Mouse (Mus musculus) hindbrain, embryonic 11.5 days (tissue): ENCODE measurements around the gene Zscan5b. TPM values are rescaled to one million over a fixed set of nuclear protein-coding genes. Genes with fewer than 3 reads are reported as not detected.
A peak's percentile ranks its signal among the peaks of the same experiment; 100 is the strongest.
"Not testable (repeated sequence)": the region's sequence is repeated elsewhere in the genome, so short reads cannot be mapped to it uniquely, and the experiment has no call there.

Experiments
- ATAC-seq: fragments of 200-750 bp; cut with Nextera tagmentation; 2 replicates; pipeline ENCODE4 v1.8.0; 2017; ENCODE audit warnings: mild to moderate bottlenecking, moderate TSS enrichment, moderate library complexity; ENCODE audit not compliant: low FRiP score
- DNase-seq: peaks from one replicate; pipeline ENCODE4 v3.0.0-alpha.2; 2015; ENCODE audit warnings: low spot score
- H3K27ac ChIP-seq: fragments of 300-500 bp; sonication (generic); 2 replicates; pipeline ENCODE4 v1.5.1; 2014; ENCODE audit warnings: mild to moderate bottlenecking, low read depth, low read length
- H3K27me3 ChIP-seq: fragments of 300-500 bp; sonication (generic); 2 replicates; pipeline ENCODE4 v1.6.1; 2014; ENCODE audit warnings: mild to moderate bottlenecking, low read length, moderate library complexity, mixed read lengths; ENCODE audit not compliant: control insufficient read depth, insufficient read depth
- H3K36me3 ChIP-seq: fragments of 300-500 bp; sonication (generic); 2 replicates; pipeline ENCODE4 v1.6.1; 2014; ENCODE audit warnings: mild to moderate bottlenecking, low read length, moderate library complexity, mixed read lengths; ENCODE audit not compliant: control insufficient read depth, insufficient read depth
- H3K4me1 ChIP-seq: fragments of 300-500 bp; sonication (generic); replicated peaks from 2 replicates; pipeline ENCODE4 v1.6.1; 2014; ENCODE audit warnings: low read length, mixed read lengths; ENCODE audit not compliant: control insufficient read depth, insufficient read depth
- H3K4me2 ChIP-seq: fragments of 300-500 bp; sonication (generic); replicated peaks from 2 replicates; pipeline ENCODE4 v1.6.1; 2014; ENCODE audit warnings: mild to moderate bottlenecking, low read depth, low read length
- H3K4me3 ChIP-seq: fragments of 300-500 bp; sonication (generic); 2 replicates; pipeline ENCODE4 v1.5.1; 2014; ENCODE audit warnings: low read depth, low read length
- H3K9ac ChIP-seq: fragments of 300-500 bp; sonication (generic); 2 replicates; pipeline ENCODE4 v1.6.1; 2014; ENCODE audit warnings: low read depth, low read length
- H3K9me3 ChIP-seq: fragments of 300-500 bp; sonication (generic); 2 replicates; pipeline ENCODE4 v1.6.1; 2016; ENCODE audit warnings: low read length; ENCODE audit not compliant: control insufficient read depth
- WGBS: fragments of 180-500 bp; shearing (Covaris S2); extraction: QIAGEN DNeasy Blood & Tissue Kit; methylation state at CpG from one replicate; pipeline ENCODE4 v1.1.7; 2014; 5-methylcytosine and 5-hydroxymethylcytosine counted together
- polyA plus RNA-seq: library from polyadenylated mRNA; unstranded; fragments of >200 nt; fragmentation: Nextera tagmentation; extraction: Ambion mirVana; gene quantifications from 2 replicates; pipeline ENCODE4 v1.2.1, GENCODE M21; 2014

Zscan5b gene
- not detected in 2 replicates for polyA plus RNA-seq

DNA sequence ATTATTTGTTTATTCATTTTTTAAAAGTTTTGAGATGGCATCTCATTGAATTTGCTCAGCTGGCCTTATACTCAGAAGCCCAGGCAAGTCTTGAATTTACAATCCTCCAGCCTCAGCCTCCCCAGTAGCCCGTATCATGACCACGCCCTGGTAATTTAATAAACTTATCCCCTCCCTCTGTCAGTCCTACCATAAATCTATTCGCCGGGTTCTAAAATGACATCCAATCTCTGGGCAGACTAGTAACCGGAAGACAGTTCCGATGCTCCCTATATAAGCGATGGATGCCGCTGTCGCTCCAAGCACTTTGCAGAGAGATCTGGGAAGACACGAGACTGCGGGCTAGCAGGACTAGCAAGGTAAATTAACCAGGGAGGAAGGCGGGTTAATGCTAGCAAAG is at the start of gene Zscan5b:
TSS of gene Zscan5b (plus strand) at position 301 of the 400 bp plus-strand sequence.
- ATAC-seq (no peak), DNase-seq (no peak)
- H3K4me3 ChIP-seq, result no peak within 1 kb of the TSS
- H3K27me3 ChIP-seq, result no peaks in the 10 kb centered on the region
- no peaks in the 10 kb centered on the region for H3K9me3 ChIP-seq
- WGBS, result 93% methylated on average over 12 of the region's 12 CpGs
- no peak within 1 kb of the TSS for H3K4me2 ChIP-seq
- H3K36me3 ChIP-seq, result no peaks in the 10 kb centered on the region
- no peak within 1 kb of the TSS for H3K27ac ChIP-seq
- no peaks in the 10 kb centered on the region for H3K4me1 ChIP-seq
- no peak within 1 kb of the TSS for H3K9ac ChIP-seq

DNA sequence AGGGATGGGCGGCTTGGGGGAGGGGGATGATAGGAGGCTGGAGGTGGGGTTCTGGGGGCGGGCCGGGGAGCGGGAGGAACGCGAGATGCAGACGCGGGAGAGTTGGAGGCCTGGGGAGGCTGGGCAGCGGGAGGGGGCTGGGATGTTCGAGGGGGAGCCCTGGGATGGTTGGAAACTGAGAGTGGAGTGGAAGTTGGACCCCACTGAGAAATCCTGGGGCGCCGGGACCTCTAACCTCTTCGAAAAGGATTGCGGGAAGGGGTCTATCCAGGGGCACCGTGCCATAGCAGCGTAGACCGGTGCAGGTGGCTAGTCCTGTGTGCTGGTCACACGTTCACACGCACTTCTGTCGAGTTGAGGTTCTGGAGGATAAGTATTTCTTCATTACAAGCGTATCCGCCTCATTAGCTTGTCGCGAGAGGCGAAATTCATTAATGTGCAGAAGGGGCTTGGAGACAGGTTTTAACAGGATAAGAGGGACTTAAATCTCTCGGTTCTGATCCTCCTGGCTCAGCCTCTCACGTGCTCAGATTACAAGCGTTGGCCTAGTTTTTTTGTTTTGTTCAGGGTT is 49.3 kb upstream of the Zscan5b start:
- Histone ChIP-seq H3K9ac (peak overlapping the region; percentile 68), H3K4me1 (peaks cover 4% of the 10 kb centered on the region; the same call in 1 of the 2 replicates), H3K9me3 (no peaks in the 10 kb centered on the region), H3K4me2 (peak overlapping the region; percentile 65), H3K36me3 (no peaks in the 10 kb centered on the region), H3K27me3 (no peaks in the 10 kb centered on the region), H3K27ac (peak overlapping the region; percentile 30; the same call in 1 of the 2 replicates), H3K4me3 (peak overlapping the region; percentile 69)
- WGBS, result under 1% methylated on average over 28 of the region's 28 CpGs
- ATAC-seq (peak; percentile 48), DNase-seq (no peak)

DNA sequence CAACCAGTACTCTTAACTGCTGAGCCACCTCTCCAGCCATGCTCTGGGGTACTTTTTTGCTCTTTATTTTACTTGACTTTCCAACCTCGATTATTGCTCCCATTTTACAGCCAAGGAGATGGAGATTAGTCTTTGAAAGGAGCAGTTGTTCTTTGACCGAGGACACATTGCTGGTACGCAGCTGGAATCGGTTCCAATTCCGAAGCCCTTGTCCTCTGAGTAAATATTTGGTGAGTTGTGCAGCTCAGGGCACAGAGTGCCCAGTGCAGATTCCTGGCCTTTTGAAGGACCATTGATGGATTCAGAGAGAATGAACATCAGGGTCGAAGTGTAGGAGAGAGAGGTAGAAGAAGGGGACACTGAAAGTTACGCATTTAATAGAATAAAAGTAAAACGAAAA is 48.2 kb upstream of the Zscan5b start:
- no peak overlapping the region for H3K4me3 ChIP-seq
- ATAC-seq, result no peak
- peaks cover 4% of the 10 kb centered on the region; the same call in 1 of the 2 replicates for H3K4me1 ChIP-seq
- H3K9me3 ChIP-seq, result no peaks in the 10 kb centered on the region
- H3K36me3 ChIP-seq, result no peaks in the 10 kb centered on the region
- no peak for DNase-seq
- WGBS, result 88% methylated on average over 8 of the region's 8 CpGs
- no peak overlapping the region for H3K9ac ChIP-seq
- no peaks in the 10 kb centered on the region for H3K27me3 ChIP-seq
- H3K4me2 ChIP-seq, result no peak overlapping the region
- no peak overlapping the region for H3K27ac ChIP-seq

DNA sequence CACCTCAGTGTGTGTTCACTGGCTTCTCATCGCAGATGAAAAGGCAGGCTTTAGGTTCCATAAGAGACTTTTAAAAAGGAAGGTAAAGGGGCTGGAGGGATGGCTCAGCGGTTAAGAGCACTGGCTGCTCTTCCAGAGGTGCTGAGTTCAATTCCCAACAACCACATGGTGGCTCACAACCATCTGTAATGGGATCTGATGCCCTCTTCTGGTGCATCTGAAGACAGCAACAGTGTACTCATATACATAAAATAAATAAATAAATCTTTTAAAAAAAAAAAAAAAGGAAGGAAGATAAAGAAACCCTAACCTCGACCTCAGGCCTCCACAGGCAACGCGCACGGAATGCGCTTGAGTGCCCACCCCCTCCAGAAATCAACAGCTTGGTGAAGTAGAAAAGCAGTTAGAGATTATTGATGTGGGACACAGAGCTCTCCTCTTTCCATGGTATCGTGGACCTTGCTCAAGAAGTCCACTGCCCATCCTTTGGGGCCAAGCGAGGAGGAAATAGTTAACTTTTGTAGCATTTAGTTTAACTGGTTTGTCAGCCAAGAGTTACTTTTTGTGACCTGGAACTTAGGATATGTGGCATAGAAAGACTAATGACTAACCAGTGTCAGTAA is 47.6 kb upstream of the Zscan5b start:
- H3K9ac ChIP-seq, H3K9me3 ChIP-seq, H3K4me2 ChIP-seq, DNase-seq, H3K27me3 ChIP-seq, H3K36me3 ChIP-seq, H3K4me1 ChIP-seq, ATAC-seq, H3K27ac ChIP-seq, H3K4me3 ChIP-seq: not testable (repeated sequence)
- WGBS, result 85% methylated on average over 9 of the region's 9 CpGs

DNA sequence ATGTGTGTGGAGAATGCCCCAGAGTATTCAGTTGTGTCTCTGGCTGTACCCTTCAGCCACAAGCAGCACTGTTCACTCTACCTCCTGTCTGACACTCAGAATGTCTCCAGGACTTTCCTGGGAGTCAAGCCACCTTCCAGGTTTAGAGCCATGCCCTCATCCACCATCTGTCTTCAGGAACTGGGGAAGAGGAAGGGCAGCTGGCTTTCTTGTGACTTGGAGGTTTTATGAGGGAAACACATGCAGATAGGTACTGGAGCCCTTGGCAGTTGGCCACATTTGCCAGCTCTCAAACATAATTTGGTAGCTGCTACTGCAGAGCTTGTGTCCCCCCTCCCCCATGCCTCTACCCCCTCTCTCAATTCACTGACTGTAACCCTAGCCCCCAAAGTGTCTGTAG is 43.1 kb upstream of the Zscan5b start:
- ATAC-seq (no peak), DNase-seq (no peak)
- Histone ChIP-seq H3K27ac (no peak overlapping the region), H3K36me3 (no peaks in the 10 kb centered on the region), H3K9me3 (no peaks in the 10 kb centered on the region), H3K27me3 (no peaks in the 10 kb centered on the region), H3K4me1 (no peaks in the 10 kb centered on the region), H3K4me3 (no peak overlapping the region), H3K9ac (no peak overlapping the region), H3K4me2 (no peak overlapping the region)

DNA sequence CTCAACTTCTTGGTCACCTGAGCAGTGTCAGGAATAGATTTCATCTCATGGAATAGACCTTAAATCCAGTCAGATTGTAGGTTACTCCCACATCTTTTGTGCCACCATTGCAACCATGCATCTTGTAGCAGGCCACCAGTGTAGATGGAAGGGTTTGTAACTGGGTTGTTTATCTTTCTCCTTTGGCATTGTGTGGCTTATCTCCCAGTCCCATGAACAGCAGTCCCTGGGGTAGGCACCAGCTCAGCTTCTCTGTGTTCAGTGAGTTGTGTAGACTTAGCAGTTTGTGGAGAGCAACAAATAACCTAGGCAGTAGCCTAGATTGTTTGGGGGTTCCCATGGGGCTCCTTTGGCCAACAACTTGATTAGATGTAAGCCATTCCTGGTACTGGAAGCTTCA is 39.2 kb upstream of the Zscan5b start:
- 0 out of 2 replicates have a peak, but pooled peaks cover 3% of the 10 kb centered on the region for H3K36me3 ChIP-seq
- H3K9me3 ChIP-seq, result no peaks in the 10 kb centered on the region
- no peak overlapping the region for H3K4me3 ChIP-seq
- DNase-seq, result no peak
- H3K4me1 ChIP-seq, result no peaks in the 10 kb centered on the region
- no peak overlapping the region for H3K9ac ChIP-seq
- H3K27me3 ChIP-seq, result no peaks in the 10 kb centered on the region
- no peak overlapping the region for H3K4me2 ChIP-seq
- no peak overlapping the region for H3K27ac ChIP-seq
- no peak for ATAC-seq

DNA sequence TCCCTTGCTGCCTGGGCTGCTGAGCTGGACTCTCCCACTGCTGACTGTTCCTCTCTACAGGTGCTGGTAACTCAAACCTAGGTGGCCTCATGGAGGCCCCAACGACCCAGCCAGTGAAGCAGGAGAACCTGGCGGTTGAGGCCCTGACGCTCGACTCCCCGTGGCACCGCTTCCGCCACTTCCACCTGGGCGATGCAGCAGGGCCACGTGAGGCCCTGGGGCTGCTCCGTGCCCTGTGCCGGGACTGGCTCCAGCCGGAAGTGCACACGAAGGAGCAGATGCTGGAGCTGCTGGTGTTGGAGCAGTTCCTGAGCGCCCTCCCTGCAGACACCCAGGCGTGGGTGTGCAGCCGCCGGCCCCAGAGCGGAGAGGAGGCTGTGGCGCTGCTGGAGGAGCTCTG is 38.3 kb upstream of the Zscan5b start:
- no peak for DNase-seq
- H3K27me3 ChIP-seq, result no peaks in the 10 kb centered on the region
- H3K4me1 ChIP-seq, result no peaks in the 10 kb centered on the region
- no peak overlapping the region for H3K4me2 ChIP-seq
- H3K4me3 ChIP-seq, result no peak overlapping the region
- H3K9me3 ChIP-seq, result no peaks in the 10 kb centered on the region
- ATAC-seq, result no peak
- 0 out of 2 replicates have a peak, but pooled peaks cover 8% of the 10 kb centered on the region for H3K36me3 ChIP-seq
- no peak overlapping the region for H3K27ac ChIP-seq
- H3K9ac ChIP-seq, result no peak overlapping the region
- WGBS, result 95% methylated on average over 19 of the region's 19 CpGs

DNA sequence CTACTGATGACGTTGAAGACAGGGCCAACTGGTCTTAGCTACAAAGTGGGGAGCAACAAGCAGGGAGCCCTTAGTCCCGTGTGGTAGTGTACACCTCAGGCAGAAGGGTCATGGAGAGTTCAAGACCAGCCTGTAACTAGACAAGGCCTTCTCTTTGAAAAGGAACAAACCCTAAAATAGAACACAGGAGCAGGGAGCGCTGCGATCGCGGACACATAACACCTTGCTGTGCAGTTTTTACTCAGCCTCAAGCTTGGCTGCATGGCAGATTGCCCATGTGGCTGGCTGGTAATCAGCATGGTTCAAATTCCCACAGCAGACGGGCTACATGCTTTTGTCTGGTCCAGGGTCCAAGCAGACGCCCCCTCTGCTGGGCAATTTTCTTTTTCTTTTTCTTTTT is 37.6 kb upstream of the Zscan5b start:
- no peak overlapping the region for H3K4me2 ChIP-seq
- H3K4me3 ChIP-seq, result no peak overlapping the region
- H3K9ac ChIP-seq, result no peak overlapping the region
- H3K36me3 ChIP-seq, result 0 out of 2 replicates have a peak, but pooled peaks cover 8% of the 10 kb centered on the region
- WGBS, result 91% methylated on average over 8 of the region's 8 CpGs
- H3K4me1 ChIP-seq, result no peaks in the 10 kb centered on the region
- H3K27me3 ChIP-seq, result no peaks in the 10 kb centered on the region
- DNase-seq (no peak), ATAC-seq (no peak)
- H3K27ac ChIP-seq, result no peak overlapping the region
- H3K9me3 ChIP-seq, result no peaks in the 10 kb centered on the region

DNA sequence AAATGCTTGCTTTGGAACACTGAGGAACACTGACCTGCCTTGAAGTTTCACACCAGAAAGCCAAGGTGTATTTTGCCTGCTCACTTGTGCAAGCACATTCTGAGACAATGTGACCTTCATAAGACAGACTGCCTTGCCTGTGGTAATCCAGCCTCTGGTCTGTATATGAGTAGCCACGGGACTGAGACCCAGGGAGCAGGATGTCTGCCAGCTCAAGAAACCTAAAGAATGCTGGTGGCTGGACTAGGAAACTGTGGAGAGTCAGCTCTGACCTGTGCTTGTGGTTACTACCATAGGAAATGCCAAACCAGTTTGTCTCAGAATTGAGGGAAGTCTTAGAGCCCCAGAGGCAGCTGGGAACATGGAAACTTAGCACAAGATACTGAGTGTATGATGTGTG is 36.7 kb upstream of the Zscan5b start:
- Histone ChIP-seq H3K4me2 (no peak overlapping the region), H3K9ac (no peak overlapping the region), H3K27me3 (no peaks in the 10 kb centered on the region), H3K4me1 (no peaks in the 10 kb centered on the region), H3K9me3 (no peaks in the 10 kb centered on the region), H3K27ac (no peak overlapping the region), H3K4me3 (no peak overlapping the region), H3K36me3 (0 out of 2 replicates have a peak, but pooled peaks cover 8% of the 10 kb centered on the region)
- WGBS, result 91% methylated on average over 1 of the region's 1 CpGs
- ATAC-seq, result no peak
- no peak for DNase-seq
